Mouse (Mus musculus): Measurements from ENCODE around the gene Cyp2d26.
A peak's percentile ranks its signal among the peaks of the same experiment; 100 is the strongest.
"Not testable (repeated sequence)": the region's sequence is repeated elsewhere in the genome, so short reads cannot be mapped to it uniquely, and the experiment has no call there.

Gene Cyp2d26

DNA sequence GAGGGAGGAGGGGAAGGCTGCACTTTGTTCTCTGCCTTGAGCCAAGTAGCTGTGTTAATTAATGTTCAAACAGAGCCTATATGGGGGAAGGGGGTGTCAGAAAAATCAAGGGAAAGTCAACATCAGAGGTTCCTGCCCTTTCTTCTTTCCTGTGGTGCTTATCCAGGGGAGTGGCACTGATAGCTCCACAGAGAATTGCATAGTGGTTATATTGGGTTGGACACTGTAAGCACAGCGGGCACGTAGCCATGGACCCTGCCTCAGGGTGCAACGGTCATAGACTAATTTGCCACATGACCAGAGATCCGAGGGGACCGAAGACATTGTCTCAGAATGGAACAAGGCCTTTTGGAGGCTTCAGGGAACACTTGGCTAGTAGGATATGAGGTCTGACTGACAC lies at the start of gene Cyp2d26:
Gene Cyp2d26, minus strand, starts transcription at position 18 of the 400 bp plus-strand sequence.
- no peak for DNase-seq (ENCODE audit: low spot score in 2 of 2)

- DNase-seq (ENCODE audit: low spot score in 2 of 2): no peak
Measured at GRCm38 (mm10) chr15:82839146-82839545, 45.1 kb upstream of the Cyp2d26 start.

DNA sequence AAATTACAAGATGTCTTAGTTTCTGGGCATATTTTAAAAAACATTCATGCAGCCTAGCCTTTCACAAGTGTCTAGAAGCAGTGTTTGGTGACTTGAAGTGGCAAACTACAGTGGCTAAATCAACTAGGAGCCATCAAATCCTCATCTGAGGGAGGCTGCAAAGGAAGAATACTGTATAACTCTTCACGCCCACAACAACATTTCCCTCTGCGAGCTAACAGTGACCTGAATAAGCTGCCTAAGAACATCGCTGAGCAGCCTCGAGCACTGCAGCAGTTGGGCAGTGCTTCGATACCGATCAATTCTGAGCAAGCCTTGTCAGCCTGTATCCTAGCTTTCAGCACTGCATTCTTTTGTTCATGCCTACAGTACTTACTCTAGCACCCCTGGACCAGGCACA lies 35.8 kb upstream of the Cyp2d26 start:
- DNase-seq (ENCODE audit: low spot score in 2 of 2): no peak

- DNase-seq (ENCODE audit: low spot score in 2 of 2): no peak
Measured at GRCm38 (mm10) chr15:82825866-82826265, 31.8 kb upstream of the Cyp2d26 start.

DNA sequence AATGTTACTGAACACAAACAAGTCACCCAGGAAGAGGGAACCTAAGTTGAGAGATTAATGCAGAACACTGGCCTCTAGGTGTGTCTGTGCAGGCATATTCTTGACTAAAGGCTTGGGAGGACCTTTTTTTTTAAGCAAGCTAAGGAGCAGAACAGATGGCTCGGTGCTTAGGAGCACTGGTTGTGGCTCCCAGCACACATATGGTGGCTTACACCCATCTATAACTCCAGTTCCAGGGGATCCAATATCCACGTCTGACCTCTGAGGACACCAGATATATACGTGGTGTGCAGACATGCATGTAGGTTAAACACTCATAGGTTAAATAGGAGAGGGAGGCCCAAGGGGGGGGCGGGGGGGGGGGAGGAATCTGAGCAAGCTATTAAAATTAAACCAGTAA lies 28.3 kb upstream of the Cyp2d26 start:
- no peak for DNase-seq (ENCODE audit: low spot score in 2 of 2)

DNA sequence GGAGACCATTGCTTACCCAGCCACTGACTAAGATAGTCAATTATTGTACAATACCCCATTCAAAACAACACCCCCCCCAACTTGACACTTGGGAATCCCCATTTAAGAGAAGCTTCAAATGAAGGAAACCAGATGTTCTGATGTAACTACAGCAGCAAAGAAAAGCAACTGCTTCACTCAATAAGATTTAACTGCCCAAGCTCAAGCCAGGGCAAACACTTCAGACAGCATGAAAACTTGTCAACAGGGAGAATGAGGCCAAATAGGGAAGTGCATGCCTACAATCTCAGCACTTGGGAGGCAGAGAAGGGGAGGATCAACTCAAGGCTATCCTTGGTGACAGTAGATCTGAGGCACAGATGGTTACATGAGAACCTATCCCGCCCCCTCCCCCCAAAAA lies 27.6 kb upstream of the Cyp2d26 start:
- no peak for DNase-seq (ENCODE audit: low spot score in 2 of 2)

GRCm38 (mm10) chr15:82815296-82815695 lies 21.2 kb upstream of the Cyp2d26 start:
- DNase-seq (ENCODE audit: low spot score in 2 of 2): no peak

DNA sequence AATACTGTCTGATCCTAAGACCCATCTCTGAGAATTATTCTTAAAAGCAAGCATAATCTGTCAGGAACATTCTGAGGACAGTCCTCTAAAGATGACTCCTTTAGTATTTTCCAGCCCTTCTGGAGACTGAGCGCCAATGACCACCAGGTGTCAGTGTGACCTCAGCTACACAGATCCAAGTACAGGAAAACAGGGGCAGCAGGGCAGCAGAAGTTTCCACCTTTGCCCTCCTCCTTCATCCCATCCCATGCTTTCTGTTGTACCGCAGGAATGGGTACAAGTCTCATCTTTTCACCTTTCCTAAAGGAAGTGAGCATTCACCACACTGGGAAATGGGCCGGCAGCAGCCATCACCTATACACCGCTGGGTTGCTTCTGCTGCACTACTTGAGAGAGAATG lies 20.7 kb upstream of the Cyp2d26 start:
- DNase-seq (ENCODE audit: low spot score in 2 of 2): peak; percentile 10 to 53

GRCm38 (mm10) chr15:82814321-82814720 lies 20.2 kb upstream of the Cyp2d26 start:
- DNase-seq (ENCODE audit: low spot score in 2 of 2): no peak

DNA sequence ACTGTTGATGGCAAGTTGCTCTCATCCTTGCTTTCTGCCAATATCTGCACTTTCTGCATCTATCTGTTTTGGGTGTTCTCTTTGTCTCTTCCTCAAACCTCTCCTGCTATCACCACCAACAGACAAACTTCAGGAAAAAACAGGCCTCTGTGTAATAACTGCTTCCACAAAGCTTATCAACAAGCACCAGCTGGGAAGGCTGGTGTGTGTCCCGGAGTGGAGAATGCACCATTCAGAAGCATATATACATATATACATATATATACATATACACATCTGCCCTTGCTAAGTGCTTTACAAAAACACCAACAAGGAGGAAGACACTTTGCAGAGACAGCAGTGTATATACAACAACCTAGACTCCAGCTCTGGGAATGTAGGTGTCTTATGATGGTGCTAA lies 16.5 kb upstream of the Cyp2d26 start:
- no peak for DNase-seq (ENCODE audit: low spot score in 2 of 2)

DNA sequence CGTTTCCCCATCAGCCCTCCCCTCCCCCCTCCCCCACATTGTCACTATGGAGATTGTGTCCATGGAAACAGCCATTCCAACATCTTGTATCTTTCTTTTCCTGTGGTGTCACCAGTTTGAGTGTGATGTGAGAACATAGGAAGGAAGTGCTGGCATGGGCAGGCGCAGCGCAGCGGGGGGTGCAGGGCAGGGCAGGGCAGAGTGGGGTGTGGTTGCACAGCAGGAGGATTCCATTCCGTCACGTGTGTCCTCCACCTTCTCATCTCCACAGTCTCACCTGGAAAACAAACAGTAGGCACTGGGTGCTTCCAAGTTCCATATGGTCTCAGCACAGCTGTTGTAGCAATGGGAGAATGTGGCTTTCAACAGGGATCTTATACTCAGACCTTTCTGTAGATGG lies 15.4 kb upstream of the Cyp2d26 start:
- DNase-seq (ENCODE audit: low spot score in 2 of 2): no peak

- no peak for DNase-seq (ENCODE audit: low spot score in 2 of 2)
Measured at GRCm38 (mm10) chr15:82806969-82807763, 13.1 kb upstream of the Cyp2d26 start.

DNA sequence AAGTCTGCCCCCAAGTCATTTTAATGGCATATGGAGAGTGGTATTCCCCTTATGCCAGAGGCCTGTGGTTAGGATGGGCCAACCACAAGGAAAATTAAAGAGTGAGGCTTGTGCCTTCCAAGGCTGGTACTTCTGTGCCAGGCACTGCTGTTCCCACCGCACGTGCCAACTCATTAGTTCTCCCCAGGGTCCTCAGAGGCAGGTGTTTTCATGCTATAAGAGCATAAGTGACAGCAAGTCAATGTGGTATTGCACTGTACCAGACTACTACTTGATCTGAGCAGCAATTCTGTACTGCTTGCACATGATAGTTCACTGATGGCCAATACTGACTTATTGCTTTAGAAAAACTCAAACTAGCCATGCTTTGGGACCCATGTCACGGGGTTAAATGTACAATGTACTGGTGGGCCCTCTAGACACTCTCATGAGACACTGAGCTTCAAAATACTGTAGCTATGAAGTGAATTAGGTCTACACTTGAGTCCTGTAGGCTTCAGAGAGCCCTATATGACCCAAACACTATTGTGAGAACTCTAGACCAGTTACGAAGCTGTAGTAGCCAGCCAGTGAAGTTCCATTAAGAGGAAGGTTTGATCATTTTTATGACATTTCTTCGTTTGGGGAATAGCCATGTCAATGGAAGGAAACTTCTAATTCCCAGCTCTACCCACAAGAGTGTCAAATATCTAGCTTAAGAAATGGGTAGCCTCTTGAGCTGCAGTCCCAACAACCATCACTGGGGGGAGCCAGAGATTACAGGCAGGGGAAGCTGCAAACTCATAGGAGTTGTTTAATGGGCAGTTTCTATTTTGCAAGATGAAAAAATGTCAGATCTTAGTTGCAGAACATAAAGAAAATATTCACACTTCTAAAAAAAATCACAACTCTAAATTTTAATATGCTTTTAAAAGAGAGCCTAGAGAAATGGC lies 10.9 kb upstream of the Cyp2d26 start:
- DNase-seq (ENCODE audit: low spot score in 2 of 2): peak; percentile 34 to 69

- no peak for DNase-seq (ENCODE audit: low spot score in 2 of 2)
Measured at GRCm38 (mm10) chr15:82795936-82796440, 1.9 kb upstream of the Cyp2d26 start.

DNA sequence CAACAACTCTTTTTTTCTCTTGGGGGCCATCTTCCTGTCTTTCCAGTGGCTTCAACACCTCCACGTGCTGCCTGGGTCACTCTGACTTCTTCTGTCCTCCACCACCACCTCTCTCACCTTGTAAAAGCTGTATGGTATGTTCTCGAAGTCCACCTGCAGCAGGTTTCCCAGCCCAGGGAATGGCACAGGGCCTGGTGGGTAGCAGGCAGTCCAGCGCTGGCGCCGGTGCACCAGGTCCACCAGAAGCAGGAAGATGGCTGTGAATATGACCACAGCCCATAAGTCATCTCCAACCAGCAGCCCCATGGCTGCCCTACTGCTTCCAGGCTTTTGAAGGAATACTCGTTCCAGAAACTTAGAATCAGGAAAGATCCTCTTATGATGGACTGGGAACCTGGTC lies 226 bp downstream of the Cyp2d26 start:
- DNase-seq (ENCODE audit: low spot score in 2 of 2): no peak

DNA sequence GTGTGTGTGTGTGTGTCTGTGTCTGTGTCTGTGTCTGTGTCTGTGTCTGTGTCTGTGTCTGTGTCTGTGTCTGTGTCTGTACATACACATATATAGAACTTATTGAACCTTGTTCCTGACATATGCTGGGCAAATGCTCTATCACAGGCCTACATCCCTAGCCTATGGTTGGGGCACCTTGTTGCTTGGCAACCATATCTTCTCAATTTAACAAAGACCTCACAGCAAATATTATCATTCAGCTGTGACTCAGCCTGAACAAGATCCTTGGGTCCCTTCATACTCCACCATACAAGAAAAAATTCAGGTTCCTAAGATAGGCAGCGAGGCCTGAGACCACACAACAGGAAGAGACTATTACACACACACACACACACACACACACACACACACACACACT lies 640 bp downstream of the Cyp2d26 start:
- no peak for DNase-seq (ENCODE audit: low spot score in 2 of 2)

DNA sequence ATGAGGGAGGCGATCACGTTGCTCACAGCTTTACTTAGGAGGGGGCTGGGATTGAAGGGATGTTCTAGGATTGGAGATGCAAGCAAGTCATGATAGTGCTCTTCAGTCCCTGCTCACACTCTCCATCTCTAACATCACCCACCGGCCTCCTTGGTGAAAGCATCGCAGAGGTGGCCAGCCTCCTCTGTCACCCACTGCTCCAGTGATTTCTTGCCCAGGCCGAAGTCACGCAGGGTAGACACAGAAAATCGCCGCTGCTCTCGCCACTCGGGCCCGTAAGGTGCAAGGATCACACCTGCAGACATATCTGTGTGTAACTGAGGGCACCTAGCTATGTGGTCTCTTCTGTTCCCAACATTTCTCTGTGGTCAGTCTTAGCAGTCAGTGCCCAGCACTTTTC lies 1.5 kb downstream of the Cyp2d26 start:
- no peak for DNase-seq (ENCODE audit: low spot score in 2 of 2)

DNA sequence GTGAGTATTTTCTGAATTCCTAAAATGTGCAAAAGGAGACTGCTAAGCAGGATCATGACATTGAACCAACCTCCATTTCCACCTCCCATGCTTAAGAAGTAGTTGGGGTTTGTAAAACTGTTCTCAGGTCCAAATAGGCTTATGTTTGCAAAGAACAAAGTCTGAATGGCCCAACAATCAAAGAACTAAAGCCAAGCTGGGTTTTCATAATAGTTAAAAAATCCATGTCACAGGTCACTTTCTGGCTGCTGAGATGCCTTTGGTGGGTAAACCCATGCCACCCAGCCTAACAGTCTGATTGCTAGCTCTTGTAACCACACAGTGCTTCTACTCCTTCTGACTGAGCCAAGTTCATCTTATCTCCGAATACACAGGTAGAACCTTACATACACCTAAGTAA lies 9.5 kb downstream of the Cyp2d26 start:
- DNase-seq (ENCODE audit: low spot score in 2 of 2): no peak

DNA sequence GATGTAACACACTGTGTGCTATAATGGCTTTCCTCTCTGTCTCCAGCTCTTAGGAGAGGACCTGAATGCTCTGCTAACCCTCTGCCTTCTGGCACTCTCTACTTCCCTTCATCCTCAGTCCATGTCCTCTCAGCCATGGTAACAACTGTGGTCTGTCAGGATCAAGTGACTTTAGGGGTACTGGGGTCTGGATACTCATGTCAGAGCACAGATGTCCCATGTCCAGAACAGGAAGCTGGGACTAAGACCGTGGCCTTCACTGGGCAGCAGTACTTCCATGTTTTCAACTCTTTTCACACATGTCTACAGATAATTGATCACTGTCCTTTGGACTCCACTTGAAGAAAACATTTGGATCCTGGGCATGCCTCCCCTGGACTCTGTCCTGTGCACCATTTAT lies 10.3 kb downstream of the Cyp2d26 start:
- no peak for DNase-seq (ENCODE audit: low spot score in 2 of 2)

DNA sequence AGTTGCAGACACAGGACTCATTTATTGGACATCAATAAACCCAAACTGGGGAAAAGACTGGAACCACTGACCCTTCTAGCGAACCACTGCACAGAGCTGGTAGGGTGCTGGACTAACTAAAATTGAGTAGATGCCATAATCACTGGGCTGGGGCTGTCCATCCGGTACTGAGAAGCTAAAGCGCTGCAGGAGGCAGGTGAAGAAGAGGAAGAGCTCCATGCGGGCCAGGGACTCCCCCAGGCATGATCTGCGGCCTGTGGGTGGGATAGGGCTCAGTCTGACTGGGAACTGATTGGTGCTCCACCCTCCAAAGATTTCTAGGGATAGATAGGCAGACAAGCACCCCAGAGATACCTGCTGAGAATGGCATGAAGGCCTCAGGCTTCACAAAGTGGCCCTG lies 16.2 kb downstream of the Cyp2d26 start:
- DNase-seq (ENCODE audit: low spot score in 2 of 2): not testable (repeated sequence)

DNA sequence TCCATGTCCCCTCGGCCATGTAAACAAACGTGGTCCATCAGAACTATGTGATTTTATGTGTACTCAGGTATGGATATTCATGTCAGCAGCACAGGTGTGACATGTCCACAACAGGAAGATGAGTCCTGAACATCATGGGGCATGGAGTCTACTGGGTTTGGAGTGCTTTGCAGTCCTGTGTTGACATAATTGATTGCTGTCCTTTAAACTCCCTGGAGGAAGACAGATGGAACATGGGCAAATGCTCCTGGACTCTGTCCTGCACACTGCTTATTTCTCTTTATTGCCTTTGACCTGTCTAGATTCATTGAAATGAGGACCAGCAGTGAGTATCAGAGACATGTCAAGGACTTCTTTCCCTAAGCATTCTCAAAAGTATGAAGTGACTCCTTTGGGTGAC lies 28.2 kb downstream of the Cyp2d26 start:
- DNase-seq (ENCODE audit: low spot score in 2 of 2): no peak

DNA sequence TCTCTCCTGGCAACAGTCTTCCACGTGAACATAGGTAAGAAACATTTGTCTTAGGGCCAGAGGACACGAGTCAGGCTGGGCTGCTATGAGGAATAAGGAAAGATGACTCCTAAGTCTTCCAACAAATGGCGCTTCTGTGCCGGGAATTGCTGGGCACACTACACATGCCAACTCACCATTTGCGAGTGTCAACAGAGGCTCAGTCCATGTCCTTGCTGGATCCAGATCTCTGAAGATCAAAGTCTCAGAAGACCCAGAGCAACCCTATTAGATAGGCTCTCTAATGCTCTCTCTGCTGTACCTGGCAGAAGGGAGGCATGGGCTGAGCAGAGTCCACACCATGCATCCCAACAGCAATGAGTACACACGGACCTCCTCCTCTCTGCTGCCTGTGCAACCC lies 29.2 kb downstream of the Cyp2d26 start:
- no peak for DNase-seq (ENCODE audit: low spot score in 2 of 2)

Measured in heart, adult 9 months (tissue).